Mouse (Mus musculus): ENCODE data around the gene Zfp933.
A peak's percentile ranks its signal among the peaks of the same experiment; 100 is the strongest.

Gene Zfp933

DNA sequence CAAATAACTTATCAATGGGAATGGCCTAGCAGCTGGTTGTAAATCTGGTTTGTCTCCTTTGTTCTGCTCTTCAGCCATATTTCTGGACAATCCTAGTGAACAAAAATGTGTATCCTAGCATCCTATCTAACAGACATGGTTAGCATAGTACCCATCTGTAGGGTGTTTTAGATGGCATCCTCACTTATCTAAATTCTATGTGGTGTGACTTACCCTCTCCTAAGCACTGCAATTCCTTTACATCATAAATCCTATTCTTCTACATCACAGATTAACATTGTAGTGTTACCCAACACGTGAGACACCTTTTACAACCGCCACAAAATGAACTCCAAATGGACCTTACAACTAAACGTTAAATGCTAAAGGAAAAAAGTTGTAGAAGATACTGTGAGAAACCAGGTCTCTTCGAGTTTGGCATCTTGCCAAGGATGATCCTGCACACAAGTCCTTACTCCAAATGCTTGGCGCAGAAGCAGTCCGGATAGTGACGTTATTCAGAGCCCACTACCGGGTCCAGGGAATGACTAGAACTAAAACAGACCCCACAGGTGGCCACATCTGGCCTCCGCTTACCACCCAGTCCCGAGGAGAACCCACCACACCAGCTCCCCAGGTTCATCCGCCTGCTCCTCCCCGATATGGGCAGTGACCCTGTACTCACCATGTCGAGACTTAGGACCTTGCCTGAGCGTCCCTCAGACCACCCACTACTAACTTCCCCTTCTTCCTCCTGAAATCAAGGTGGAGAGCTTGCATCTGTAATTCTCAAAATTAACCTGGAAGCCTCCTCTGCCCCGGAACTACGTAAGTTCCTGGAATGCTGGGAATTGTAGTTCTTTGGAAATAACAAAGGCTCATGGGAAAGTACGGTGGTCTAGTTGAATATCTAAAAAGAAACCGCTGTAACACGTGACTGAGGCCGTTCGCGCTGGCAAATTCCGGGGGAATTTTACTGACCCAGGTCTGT is at the start of gene Zfp933:
Zfp933 (minus strand) TSS at position 753 of the 970 bp plus-strand sequence.
- peak; percentile 96 for DNase-seq

DNA sequence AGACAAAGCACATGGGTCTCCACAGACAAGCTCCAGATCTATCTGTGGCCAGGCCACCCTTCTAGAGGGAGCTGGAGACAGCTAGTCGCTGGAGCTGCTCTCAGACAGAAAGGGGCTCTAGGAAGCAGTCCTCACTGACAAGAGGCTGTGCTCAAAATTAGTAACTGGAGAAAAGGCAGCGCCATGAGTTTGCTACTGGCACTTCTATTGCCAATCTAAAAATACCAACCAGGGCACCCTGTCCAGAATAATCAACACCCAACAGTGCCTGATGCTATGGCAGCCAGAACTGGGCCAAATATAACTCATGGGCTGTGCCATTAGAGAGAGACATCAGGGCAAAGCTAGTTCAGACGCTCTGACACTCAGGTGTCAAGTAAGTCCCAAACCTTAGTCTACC is 49.2 kb upstream of the Zfp933 start:
- no peak for DNase-seq

DNA sequence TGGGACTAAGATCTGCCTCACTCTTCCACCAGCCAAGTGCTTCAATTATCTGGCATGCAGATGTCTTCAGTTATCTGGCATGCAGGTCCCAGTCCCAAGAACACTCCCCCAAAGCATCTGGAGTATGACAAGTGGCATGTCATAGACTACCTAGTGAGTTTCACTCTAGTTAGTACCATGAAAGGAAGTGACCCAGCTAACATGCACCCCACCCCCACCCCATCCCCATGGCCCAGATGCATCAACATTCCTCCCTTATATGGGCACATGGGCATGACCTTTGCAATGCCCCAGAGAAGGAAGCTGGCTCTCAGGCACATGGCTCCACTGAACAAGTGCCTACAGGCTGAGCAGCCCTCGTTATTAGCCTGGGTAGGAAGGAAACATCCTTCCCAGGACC is 48.2 kb upstream of the Zfp933 start:
- no peak for DNase-seq

DNA sequence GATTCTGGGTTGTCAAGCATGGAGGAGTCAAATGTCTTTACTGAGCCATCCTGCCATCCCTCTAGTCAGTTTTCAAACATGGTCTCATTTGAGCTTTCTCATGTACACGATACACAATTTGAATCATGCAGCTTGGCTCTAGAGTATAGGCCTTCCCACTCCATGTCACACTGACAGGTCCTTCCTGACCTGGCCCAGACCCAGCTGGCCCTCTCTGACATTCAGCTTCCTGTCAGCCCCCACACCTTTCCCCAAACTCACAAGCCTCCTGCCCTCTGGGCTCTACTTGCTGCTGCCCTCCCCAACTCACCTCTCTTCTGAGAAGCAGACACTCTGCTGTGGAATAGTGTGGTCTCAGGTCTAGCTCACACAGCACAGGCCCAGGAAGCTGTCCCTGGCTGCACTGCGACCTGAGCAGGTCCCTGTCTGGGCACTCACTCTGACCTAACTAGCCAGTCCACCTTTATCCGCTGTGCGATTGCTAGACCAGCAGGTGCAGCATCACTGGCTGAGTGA is 47.7 kb upstream of the Zfp933 start:
- no peak for DNase-seq

DNA sequence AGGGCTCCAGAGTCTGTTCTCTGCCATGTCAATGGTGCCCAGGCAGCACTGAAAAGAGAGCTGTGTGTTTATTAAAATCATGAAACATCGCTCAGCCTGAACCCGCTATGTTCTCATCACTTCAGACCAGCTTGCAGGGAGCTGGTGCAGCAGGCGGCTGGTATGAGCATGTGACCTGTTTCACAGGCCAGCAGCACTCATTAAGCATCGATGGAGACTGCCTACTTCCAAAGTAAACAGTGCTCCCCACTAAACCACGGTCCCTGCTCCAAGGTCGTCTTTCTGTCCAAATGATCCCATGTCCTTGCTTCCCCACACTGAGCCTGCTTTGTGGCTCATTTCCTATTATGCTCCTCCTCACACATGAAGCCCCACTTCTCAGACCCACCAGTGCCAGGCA is 42.2 kb upstream of the Zfp933 start:
- DNase-seq: no peak

DNA sequence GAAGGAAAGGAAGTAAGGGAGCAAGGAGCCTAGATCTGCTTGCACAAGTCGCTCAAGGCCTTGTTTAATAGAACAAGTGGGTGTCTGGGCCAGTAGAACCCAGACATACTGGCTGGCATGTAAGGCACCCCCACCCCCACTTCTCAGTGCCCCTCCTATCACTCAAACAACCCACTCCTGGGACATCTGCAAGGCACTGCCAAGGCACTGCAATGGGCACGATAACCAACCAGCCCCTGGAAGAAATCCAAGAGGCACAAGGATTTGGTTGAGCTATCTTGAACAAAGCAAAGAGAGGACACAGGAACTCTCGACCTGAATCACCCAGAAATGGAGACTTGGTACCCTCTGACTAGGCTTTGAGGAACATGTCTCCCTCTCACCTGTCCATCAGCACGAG is 40.1 kb upstream of the Zfp933 start:
- DNase-seq: no peak

DNA sequence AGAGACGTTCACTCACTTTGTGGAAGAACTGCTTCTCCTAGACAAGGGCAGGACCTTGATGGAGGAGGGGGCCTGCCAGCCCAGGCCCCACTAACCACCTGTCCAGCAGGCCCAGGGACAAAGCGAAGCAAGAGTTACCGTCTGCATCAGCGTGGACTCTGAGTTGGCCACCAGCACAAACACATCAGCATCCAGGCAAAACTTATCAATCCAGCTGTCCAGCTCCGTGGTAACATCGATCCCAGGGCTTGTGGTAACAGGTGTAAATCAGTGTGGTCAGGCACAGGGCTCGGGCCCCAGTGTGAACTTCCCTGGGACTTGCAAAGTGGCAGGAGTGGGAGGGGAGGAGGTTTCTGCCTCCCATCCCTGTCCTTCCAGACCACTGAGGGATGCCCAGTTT is 39.1 kb upstream of the Zfp933 start:
- no peak for DNase-seq

DNA sequence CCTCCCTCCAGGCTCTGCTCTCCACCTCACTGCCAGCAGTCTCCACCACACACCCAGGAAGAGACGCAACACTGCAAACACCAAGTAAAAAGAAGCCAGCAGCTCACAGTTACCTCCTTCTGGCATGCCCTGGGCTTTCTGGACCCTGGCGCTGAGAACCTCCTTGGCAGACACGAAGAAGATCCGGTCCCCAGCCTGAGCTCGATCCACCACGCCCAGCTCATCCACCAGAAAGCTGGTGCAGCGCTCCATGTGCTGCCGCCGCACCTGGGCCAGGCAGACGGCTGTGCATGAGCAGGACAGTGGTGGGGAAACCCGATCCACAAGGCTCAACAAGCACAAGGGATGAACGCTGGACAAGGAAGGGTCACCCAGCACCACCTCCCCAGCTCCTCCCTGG is 38.0 kb upstream of the Zfp933 start:
- no peak for DNase-seq

DNA sequence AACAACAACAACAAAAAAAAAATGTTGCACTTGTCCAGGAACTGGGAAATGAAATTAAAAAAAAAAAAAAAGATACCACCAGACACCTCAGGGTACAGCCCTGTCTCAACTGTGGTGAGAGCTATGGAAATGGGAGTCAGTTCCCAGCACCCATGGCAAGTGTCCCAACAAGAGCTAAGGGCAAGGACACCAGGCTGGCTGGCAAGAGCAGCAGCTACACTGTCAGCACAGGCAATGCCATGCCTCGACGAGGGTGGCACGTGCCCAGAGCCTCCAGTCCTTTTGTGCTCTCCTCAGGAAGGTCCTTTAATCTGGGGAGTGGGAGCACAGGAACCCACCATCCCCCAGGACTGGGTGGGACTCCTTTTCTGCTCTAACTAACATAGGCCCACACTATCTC is 36.0 kb upstream of the Zfp933 start:
- no peak for DNase-seq

DNA sequence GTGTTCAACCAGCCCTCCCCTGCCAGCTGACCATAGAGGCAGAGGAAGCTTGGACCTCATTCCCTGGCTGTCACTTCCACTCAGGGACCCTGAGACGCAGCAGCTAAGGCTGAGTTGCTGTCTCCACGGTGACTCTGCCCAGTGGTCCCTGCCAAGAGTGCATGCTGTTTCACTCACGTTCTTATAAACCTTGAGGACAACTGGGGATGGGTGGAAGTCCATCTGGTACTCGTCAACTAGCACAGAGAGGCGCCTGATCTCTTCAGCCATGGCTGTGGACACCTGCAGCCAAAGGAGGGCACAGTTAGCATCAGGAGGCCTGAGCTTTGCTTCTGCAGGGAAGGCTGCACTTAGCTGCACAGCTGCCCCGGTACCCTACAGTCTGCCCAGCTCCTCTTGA is 34.9 kb upstream of the Zfp933 start:
- DNase-seq: no peak

DNA sequence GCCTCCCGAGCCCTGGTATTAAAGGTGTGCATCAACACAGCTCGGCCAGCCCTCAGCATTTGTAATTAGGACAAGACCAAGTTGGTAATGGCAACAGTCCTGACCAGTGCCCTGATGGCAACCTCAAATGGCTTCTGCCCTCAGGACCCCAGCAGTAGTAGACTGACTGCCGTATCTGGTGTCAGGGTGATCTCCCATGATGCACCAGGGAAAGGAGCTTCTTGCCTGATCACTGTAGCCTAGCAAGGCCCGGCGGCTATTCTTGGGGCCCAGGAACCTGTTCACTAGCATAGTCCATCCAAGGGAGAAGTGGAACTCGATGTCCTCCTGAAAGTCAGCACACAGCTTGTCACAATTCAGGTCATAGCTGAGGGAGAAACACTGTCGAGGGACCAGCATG is 33.6 kb upstream of the Zfp933 start:
- no peak for DNase-seq

DNA sequence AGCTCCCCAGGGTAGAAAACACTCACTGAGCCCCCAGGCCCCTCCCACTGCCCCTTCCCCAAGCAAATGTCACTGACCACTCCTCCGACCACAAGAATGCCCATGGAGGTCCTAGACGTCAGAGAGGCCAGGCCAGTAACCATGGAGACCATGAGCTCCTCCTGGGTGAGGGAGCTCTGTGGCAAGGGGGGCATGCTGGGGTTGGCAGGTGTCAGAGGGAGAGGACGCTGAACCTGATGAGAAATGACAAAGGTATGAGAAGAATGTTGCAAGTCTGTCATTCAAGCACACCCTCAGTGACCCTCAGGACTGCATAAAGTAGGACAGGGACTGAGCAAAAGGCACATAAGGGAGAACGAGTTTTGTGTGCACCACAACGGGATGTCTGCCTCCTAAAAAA is 31.7 kb upstream of the Zfp933 start:
- DNase-seq: peak; percentile 10

DNA sequence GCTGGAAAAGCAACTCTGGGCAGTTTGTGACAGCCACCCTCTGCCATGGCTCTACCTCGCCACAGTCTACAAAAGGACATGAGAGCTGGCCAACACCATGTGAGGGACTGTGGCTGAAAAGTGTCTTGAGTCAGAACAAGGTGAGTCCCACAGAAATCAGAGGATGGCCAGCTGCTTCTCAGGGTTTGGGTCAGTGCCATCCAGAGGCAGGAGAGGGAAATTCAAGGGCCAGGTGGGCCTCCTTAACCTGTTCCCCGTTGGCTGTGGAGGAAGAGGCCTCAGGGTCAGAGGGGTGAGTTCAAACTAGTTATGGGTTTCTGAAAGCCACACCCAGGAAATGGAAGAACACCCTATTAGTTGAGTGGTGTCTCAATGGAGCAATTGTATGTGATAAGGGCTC is 31.3 kb upstream of the Zfp933 start:
- DNase-seq: no peak

DNA sequence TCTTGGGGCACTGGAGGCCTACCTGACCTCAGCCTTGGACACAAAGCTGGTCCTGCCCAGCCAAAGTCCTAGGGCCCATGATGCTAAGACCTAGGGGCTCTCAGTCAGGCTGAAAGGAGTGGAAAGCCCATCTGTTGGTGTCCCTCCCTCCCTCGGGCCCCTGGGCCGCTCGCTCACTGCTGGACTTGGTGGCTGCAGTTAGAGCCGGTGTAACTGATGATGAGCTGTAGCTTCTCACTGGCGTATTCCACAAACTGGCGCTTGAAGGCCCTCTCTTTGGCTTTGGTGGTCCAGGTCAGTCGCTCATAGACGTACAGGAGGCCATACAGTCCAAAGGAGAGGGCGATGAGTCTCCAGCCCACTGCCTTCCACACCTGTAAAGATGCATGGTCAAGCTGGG is 30.4 kb upstream of the Zfp933 start:
- no peak for DNase-seq

DNA sequence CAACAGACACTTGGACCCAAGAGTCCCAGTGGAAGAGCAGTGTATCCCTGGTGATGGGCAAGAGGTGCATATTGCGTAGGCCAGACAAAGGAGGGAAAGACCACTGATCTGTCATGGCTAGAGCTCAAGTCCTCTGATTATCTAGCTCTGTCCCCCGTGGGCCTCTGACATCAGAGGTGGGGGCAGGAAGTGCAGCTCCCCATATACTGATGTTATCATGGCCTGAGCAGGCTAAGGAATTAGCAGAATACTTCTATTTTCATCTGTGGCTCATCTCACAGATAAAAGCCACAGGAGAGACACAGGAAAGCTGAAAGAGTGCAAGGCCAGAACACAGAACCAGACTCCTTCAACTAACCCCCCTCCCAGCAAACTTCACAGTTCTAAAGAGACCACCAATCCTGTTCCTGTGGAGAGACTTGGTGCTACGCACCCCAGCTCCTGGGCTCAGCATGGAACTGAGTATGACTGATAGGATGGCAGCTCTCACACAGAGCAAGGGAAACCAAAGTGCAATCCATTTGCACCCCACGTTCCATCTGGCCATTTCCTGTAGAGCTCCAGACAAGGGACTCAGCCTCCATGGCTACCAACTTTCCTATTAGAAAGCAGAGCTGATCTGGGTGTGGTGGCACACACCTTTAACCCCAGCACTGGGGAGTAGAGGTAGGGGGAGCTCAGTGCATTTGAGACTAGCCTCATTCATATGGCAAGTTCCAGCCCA is 27.8 kb upstream of the Zfp933 start:
- no peak for DNase-seq

DNA sequence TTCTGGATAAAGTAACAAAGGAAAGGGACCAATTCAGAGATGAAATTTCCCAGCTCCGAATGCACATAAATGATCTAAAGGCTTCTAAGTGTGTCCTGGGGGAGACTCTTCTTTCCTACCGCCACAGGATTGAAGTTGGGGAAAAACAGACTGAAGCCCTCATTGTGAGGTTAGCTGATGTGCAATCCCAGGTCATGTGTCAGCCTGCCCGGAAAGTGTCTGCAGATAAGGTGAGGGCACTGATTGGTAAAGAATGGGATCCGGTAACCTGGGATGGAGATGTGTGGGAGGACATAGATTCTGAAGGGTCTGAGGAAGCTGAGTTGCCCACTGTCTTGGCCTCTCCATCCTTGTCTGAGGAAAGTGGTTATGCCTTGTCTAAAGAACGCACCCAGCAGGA is 21.1 kb upstream of the Zfp933 start:
- no peak for DNase-seq

DNA sequence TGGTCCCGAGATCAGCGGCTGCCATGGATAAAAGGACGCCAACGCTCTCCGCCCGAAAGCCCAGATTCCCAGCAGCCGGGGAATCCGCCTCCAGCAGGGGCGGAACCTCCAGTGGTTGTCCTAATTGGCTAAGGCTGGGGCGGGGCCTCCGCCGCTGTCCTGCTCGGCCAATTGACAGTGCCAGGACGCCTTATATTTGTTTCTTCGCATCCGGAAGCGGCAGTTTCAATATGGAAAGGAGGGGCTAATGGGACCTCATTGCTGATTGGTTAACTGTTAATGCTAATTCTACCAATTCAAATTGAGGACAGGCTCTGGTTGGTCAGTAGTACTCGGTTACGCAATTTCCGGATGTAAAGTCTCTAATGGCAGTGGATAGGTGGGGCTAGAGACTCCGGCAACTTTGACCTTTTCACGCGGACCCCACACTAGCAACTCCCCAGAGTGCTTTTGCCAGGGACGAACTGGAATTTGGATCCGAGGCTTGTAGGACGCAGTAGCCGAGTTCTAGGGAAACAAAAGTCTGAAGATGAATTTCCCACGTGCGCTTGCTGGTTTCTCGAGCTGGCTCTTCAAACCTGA is 20.4 kb upstream of the Zfp933 start, which contains the start of the genes Miip and Fv1:
Miip (minus strand) TSS at position 367 of the 582 bp plus-strand sequence.
Fv1 (plus strand) TSS at position 530 of the 582 bp plus-strand sequence.
- peak; percentile 99 for DNase-seq

DNA sequence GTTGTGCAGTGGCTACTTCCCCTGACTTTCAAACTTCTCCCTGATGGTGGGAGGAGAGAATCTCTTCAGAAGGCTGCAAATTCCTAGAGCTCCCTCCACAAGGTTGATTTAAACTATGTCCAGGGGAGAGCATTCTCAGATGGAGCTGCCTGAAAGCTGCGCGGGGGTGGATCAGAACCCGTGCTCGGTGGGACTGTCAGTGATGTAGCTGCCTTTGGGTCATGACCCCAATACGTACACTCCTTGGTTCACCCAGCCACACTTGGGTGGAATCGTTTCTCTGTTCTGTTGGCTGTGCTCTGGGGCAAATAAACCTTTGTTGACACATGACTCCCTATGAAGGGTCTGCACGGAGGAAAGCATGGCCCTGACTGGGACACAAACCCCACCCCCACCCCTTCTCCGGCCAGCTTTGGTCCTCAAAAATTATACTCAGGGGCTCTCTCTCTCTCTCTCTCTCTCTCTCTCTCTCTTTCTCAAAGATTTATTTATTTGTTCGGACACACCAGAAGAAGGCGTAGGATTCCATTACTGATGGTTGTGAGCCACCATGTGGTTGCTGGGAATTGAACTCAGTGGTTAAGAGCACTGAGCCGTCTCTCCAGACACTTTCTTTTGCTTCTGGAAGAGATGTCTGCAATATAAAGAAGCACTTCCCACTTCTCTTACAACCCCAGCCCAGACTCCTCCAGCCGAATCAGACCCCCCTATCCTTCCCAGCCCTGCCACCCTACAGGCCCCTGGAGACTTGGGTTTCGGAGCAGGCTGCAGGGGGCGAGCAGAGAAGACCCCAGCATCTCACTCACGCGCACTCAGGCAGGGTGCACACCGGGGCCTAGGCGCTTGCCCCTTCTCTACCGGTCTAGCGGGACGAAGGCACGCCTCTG is 19.6 kb upstream of the Zfp933 start:
- peak; percentile 8 for DNase-seq

DNA sequence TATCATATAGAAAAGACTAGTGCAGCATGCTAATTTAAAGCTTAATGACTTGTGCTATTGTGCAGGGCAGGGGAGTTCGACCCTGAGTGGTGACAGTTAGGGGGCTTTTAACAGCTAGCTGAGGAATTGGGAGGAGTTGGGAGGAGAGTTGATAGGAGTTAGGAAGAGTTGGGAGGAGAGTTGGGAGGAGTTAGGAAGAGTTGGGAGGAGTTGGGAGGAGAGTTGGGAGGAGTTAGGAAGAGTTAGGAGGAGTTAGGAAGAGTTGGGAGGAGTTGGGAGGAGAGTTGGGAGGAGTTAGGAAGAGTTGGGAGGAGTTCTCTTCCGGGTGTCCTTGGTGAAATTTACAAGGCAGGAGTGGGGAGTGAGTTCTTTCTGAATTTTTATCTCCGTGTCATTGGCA is 18.6 kb upstream of the Zfp933 start:
- peak; percentile 23 for DNase-seq

DNA sequence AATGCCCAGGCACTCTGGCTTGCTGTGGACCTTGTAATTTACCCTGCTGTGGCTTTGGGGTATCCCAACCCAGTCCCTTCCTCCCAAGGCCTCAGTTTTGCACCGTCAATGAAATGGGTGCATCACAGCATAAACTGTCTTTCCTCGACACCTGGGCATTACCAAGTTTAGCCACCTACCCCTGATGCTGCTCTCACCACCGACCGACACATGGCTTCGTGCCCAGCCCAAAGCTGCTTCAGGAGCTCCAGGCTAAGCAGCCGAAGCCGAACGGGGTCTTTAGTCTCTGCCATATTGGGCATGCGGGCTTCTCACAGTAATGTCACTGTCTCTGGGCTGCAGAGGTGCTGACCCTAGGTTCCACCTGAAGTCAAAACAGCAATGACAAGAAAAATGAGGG is 17.9 kb upstream of the Zfp933 start:
- no peak for DNase-seq

DNA sequence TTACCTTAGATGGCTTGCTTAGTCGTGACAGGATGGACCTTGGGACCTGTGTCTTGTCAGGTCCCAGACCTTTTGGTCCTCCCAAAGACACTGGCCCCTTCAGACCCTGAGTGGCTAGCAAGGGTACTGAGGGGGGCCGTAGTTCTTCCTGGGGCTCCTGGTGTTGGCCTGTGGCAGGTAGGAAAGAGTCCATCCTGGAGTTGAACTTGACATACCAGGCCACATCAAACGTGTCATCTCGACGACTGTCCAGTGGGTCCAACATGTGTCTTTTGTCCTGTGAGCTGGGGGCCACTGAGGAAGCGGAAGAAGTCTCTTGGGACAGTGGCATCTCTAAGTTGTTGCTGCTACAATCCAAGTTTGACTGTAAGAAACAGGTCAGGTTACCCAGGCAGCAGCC is 17.5 kb upstream of the Zfp933 start:
- no peak for DNase-seq

DNA sequence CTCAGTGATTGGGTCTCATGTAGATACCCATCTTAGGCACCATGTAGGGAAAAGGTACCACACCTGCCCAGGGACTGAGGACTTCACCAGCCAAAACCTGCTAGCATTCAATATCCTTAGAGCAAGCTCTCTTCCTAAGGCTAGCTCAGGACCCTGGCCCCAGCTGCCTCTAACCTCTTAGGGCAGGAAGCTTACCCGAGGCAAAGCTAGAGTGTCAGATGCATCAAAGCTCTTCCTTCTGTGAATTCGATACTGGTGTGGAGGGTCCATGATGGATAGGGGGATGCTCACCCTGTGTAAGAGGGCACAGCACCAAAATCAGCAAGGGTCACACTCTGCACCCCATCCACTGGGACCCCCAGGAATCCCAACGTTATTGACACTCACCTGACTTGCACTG is 13.9 kb upstream of the Zfp933 start:
- DNase-seq: no peak
